Mouse (Mus musculus) heart, embryonic 14.5 days (tissue): Measurements from ENCODE around the gene Gnb5. TPM values are rescaled to one million over a fixed set of nuclear protein-coding genes. Genes with fewer than 3 reads are reported as not detected.

Source experiments
- ATAC-seq: fragments of 200-750 bp; cut with Nextera tagmentation; 2 replicates; pipeline ENCODE4 v1.8.0; 2017; ENCODE audit warnings: low read depth, moderate TSS enrichment; ENCODE audit not compliant: insufficient number of reproducible peaks, insufficient read depth, low FRiP score
- H3K27ac ChIP-seq, 2 experiments: fragments of 200-500 bp in 1 of 2; fragments of 300-500 bp in 1 of 2; sonication (generic) in 1 of 2; replicated peaks in 1 of 2; 2 replicates each; pipeline ENCODE4 v1.5.1; 2012 to 2014; ENCODE audit warnings: low read depth in 2 of 2, low read length in 2 of 2, control low read depth in 1 of 2, mild to moderate bottlenecking in 1 of 2, mixed read lengths in 1 of 2; ENCODE audit not compliant: control insufficient read depth in 1 of 2, insufficient read depth in 1 of 2
- H3K27me3 ChIP-seq: fragments of 300-500 bp; sonication (generic); 2 replicates; pipeline ENCODE4 v1.6.1; 2014; ENCODE audit warnings: mild to moderate bottlenecking, low read length, control low read depth; ENCODE audit not compliant: control insufficient read depth, insufficient read depth
- H3K36me3 ChIP-seq: fragments of 300-500 bp; sonication (generic); 2 replicates; pipeline ENCODE4 v1.6.1; 2014; ENCODE audit warnings: mild to moderate bottlenecking, control low read depth, low read length, mixed read lengths; ENCODE audit not compliant: control insufficient read depth, insufficient read depth
- H3K4me1 ChIP-seq, 2 experiments: fragments of 200-500 bp in 1 of 2; fragments of 300-500 bp in 1 of 2; sonication (generic) in 1 of 2; 2 replicates each; pipeline ENCODE4 v1.6.1; 2012 to 2014; ENCODE audit warnings: low read length in 2 of 2, control low read depth in 1 of 2, mixed read lengths in 1 of 2; ENCODE audit not compliant: control insufficient read depth in 2 of 2, insufficient read depth in 2 of 2
- H3K4me2 ChIP-seq: fragments of 300-500 bp; sonication (generic); 2 replicates; pipeline ENCODE4 v1.6.1; 2014; ENCODE audit warnings: mild to moderate bottlenecking, low read length
- H3K4me3 ChIP-seq, 2 experiments: fragments of 200-500 bp in 1 of 2; fragments of 300-500 bp in 1 of 2; sonication (generic) in 1 of 2; 2 replicates each; pipeline ENCODE4 v1.5.1; 2012 to 2014; ENCODE audit warnings: low read length in 2 of 2, mild to moderate bottlenecking in 2 of 2, control low read depth in 1 of 2, low read depth in 1 of 2, moderate library complexity in 1 of 2; ENCODE audit not compliant: control insufficient read depth in 1 of 2, insufficient read depth in 1 of 2
- H3K9ac ChIP-seq: fragments of 300-500 bp; sonication (generic); 2 replicates; pipeline ENCODE4 v1.6.1; 2014; ENCODE audit warnings: mild to moderate bottlenecking, low read length
- H3K9me3 ChIP-seq: fragments of 300-500 bp; sonication (generic); 2 replicates; pipeline ENCODE4 v1.6.1; 2016; ENCODE audit warnings: low read length, control low read depth; ENCODE audit not compliant: control insufficient read depth
- WGBS: fragments of 180-500 bp; shearing (Covaris S2); extraction: QIAGEN DNeasy Blood & Tissue Kit; methylation state at CpG from one replicate; pipeline ENCODE4 v1.1.7; 2014; 5-methylcytosine and 5-hydroxymethylcytosine counted together
- polyA plus RNA-seq: library from polyadenylated mRNA; unstranded; fragments of >200 nt; fragmentation: Nextera tagmentation; extraction: Ambion mirVana; gene quantifications from 2 replicates; pipeline ENCODE4 v1.2.1, GENCODE M21; 2014

Gnb5 gene
- polyA plus RNA-seq, 1 experiment from 2014 or later = 66.5 TPM

DNA sequence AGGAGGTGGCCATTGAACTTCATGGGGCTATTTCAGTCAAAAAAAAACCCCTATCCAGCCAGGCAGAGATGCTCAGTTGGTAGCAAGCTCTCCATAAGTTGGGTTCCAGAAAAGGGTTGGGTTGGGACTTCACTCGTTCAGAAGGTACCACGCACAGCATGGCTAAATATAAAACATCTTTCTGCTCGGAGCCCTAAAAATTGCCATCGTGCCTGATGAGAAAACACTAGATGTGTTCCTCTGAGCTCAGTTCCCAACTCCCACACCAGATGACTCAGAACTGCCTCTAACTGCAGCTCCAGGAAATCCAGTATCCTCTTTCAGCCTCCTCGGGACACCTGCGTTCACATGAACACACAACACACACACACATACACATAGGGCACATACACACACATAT lies 31.9 kb downstream of the Gnb5 start:
- no peak for ATAC-seq
- Histone ChIP-seq H3K9me3 (no peaks in the 10 kb centered on the region), H3K4me1 (no peaks in the 10 kb centered on the region), H3K9ac (no peak overlapping the region), H3K36me3 (peaks cover 89% of the 10 kb centered on the region), H3K4me3 (no peak overlapping the region), H3K27me3 (no peaks in the 10 kb centered on the region), H3K27ac (no peak overlapping the region), H3K4me2 (no peak overlapping the region)
- WGBS = 85% methylated on average over 6 of the region's 6 CpGs

DNA sequence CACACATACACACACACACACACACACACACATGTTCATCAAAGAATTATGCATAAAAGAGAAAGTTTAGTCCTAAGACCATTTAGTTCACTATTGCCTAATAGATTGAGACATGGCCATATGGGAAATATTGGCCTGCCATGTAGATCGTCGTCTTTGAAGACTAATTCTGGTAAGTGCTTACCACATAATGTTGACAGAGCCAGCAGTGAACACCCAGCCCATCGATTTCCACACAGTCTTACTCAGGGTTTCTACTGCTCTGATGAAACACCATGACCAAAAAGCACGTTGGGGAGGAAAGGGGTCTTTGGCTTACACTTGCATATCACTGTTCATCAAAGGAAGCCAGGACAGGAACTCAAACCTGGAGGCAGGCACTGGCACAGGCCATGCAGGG lies 36.3 kb downstream of the Gnb5 start:
- no peaks in the 10 kb centered on the region for H3K9me3 ChIP-seq
- H3K27me3 ChIP-seq = no peaks in the 10 kb centered on the region
- WGBS = 82% methylated on average over 4 of the region's 4 CpGs
- H3K9ac ChIP-seq = no peak overlapping the region
- H3K36me3 ChIP-seq = peaks cover 88% of the 10 kb centered on the region
- H3K4me1 ChIP-seq = no peaks in the 10 kb centered on the region
- ATAC-seq = no peak
- no peak overlapping the region for H3K4me3 ChIP-seq
- H3K4me2 ChIP-seq = no peak overlapping the region
- H3K27ac ChIP-seq = no peak overlapping the region

GRCm38 (mm10) chr9:75347458-75347857 lies 41.4 kb downstream of the Gnb5 start, which contains the start of gene Bcl2l10:
Gene Bcl2l10, plus strand, starts transcription at chr9:75347758.
- H3K27me3 ChIP-seq = no peaks in the 10 kb centered on the region
- peaks cover 3 to 11% of the 10 kb centered on the region in 2 experiments; a peak in 3 of 4 replicates for H3K4me1 ChIP-seq
- peaks cover 50% of the 10 kb centered on the region for H3K36me3 ChIP-seq
- no peak within 1 kb of the TSS for H3K4me3 ChIP-seq
- no peak within 1 kb of the TSS for H3K27ac ChIP-seq
- no peaks in the 10 kb centered on the region for H3K9me3 ChIP-seq
- no peak within 1 kb of the TSS for H3K4me2 ChIP-seq
- ATAC-seq = no peak
- WGBS = 89% methylated on average over 5 of the region's 5 CpGs
- no peak within 1 kb of the TSS for H3K9ac ChIP-seq

GRCm38 (mm10) chr9:75348066-75348465 lies 42.0 kb downstream of the Gnb5 start:
- no peaks in the 10 kb centered on the region for H3K27me3 ChIP-seq
- no peak overlapping the region for H3K4me3 ChIP-seq
- no peak for ATAC-seq
- H3K9me3 ChIP-seq = no peaks in the 10 kb centered on the region
- no peak overlapping the region for H3K27ac ChIP-seq
- H3K36me3 ChIP-seq = peaks cover 44% of the 10 kb centered on the region
- WGBS = 86% methylated on average over 17 of the region's 17 CpGs
- peaks cover 3 to 11% of the 10 kb centered on the region in 2 experiments; a peak in 3 of 4 replicates for H3K4me1 ChIP-seq
- H3K4me2 ChIP-seq = no peak overlapping the region
- H3K9ac ChIP-seq = no peak overlapping the region

GRCm38 (mm10) chr9:75348641-75349040 lies 42.6 kb downstream of the Gnb5 start:
- no peaks in the 10 kb centered on the region for H3K9me3 ChIP-seq
- no peaks in the 10 kb centered on the region for H3K27me3 ChIP-seq
- WGBS = 77% methylated on average over 3 of the region's 3 CpGs
- H3K4me1 ChIP-seq = peaks cover 3 to 11% of the 10 kb centered on the region in 2 experiments; a peak in 3 of 4 replicates
- ATAC-seq = no peak
- peaks cover 38% of the 10 kb centered on the region for H3K36me3 ChIP-seq
- H3K9ac ChIP-seq = no peak overlapping the region
- no peak overlapping the region for H3K4me3 ChIP-seq
- H3K4me2 ChIP-seq = no peak overlapping the region
- no peak overlapping the region for H3K27ac ChIP-seq

DNA sequence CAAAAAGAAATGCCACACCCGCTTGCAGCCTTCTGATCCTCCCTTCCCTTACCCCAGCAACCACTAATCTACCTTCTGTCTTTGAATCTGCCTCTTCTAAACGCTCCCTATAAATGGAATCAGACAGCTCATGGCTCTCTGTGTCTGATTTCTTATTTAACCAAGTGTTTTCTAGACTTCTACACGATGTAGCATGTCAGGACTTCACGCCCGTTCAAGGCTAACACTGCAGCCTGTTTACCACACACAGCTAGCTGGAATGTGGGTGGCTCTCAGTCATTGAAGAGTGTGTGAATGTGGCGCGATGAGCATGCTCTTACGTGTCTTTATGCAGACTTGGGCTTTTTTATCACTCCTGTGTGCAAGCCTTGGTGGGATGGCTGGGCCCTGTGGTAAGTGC lies 47.0 kb downstream of the Gnb5 start:
- Histone ChIP-seq H3K4me1 (peaks cover 3 to 11% of the 10 kb centered on the region in 2 experiments; a peak in 3 of 4 replicates), H3K27ac (no peak overlapping the region), H3K9ac (no peak overlapping the region), H3K36me3 (no peaks in the 10 kb centered on the region), H3K4me3 (no peak overlapping the region), H3K27me3 (no peaks in the 10 kb centered on the region), H3K9me3 (no peaks in the 10 kb centered on the region), H3K4me2 (no peak overlapping the region)
- no peak for ATAC-seq
- WGBS = 68% methylated on average over 8 of the region's 8 CpGs

GRCm38 (mm10) chr9:75355783-75356182 lies 49.7 kb downstream of the Gnb5 start:
- Histone ChIP-seq H3K27ac (no peak overlapping the region), H3K4me1 (no peaks in the 10 kb centered on the region), H3K27me3 (no peaks in the 10 kb centered on the region), H3K9ac (no peak overlapping the region), H3K4me2 (no peak overlapping the region), H3K4me3 (no peak overlapping the region), H3K36me3 (no peaks in the 10 kb centered on the region), H3K9me3 (no peaks in the 10 kb centered on the region)
- WGBS = 81% methylated on average over 4 of the region's 4 CpGs
- no peak for ATAC-seq

GRCm38 (mm10) chr9:75357087-75357654 lies 51.1 kb downstream of the Gnb5 start:
- Histone ChIP-seq H3K27me3 (no peaks in the 10 kb centered on the region), H3K4me1 (no peaks in the 10 kb centered on the region), H3K27ac (no peak overlapping the region), H3K9me3 (no peaks in the 10 kb centered on the region), H3K4me3 (no peak overlapping the region), H3K4me2 (no peak overlapping the region), H3K36me3 (no peaks in the 10 kb centered on the region), H3K9ac (no peak overlapping the region)
- 68% methylated on average over 9 of the region's 9 CpGs for WGBS
- ATAC-seq = no peak
